Mouse (Mus musculus): Measurements from ENCODE around the gene Stat5b. TPM values are rescaled to one million over a fixed set of nuclear protein-coding genes. Genes with fewer than 3 reads are reported as not detected.

Stat5b gene
- total RNA-seq, 1 experiment from 2014 or later, result 123 TPM

- DNase-seq, result no peak
Observed at GRCm38 (mm10) chr11:100839523-100839922, 11.0 kb downstream of the Stat5b start.

- no peak for DNase-seq
Observed at GRCm38 (mm10) chr11:100838894-100839293, 11.6 kb downstream of the Stat5b start.

GRCm38 (mm10) chr11:100836923-100837702, 13.4 kb downstream of the Stat5b start:
- DNase-seq, result no peak

GRCm38 (mm10) chr11:100833466-100833865, 17.1 kb downstream of the Stat5b start:
- no peak for DNase-seq

GRCm38 (mm10) chr11:100831396-100831795, 19.1 kb downstream of the Stat5b start:
- DNase-seq, result no peak

GRCm38 (mm10) chr11:100829691-100830090, 20.8 kb downstream of the Stat5b start:
- no peak for DNase-seq

- no peak for DNase-seq
Observed at GRCm38 (mm10) chr11:100828676-100829151, 21.8 kb downstream of the Stat5b start.

- DNase-seq, result no peak
Observed at GRCm38 (mm10) chr11:100826161-100826866, 24.2 kb downstream of the Stat5b start.

GRCm38 (mm10) chr11:100825451-100825850, 25.1 kb downstream of the Stat5b start:
- no peak for DNase-seq

- no peak for DNase-seq
Observed at GRCm38 (mm10) chr11:100824496-100824895, 26.0 kb downstream of the Stat5b start.

- DNase-seq, result no peak
Observed at GRCm38 (mm10) chr11:100823543-100824313, 26.8 kb downstream of the Stat5b start.

GRCm38 (mm10) chr11:100822365-100822764, 28.2 kb downstream of the Stat5b start:
- DNase-seq, result no peak

GRCm38 (mm10) chr11:100821605-100822220, 28.8 kb downstream of the Stat5b start:
- no peak for DNase-seq

GRCm38 (mm10) chr11:100820047-100820446, 30.5 kb downstream of the Stat5b start:
- DNase-seq, result no peak

GRCm38 (mm10) chr11:100819626-100820025, 30.9 kb downstream of the Stat5b start:
- DNase-seq, result no peak

GRCm38 (mm10) chr11:100819048-100819447, 31.5 kb downstream of the Stat5b start:
- no peak for DNase-seq

- DNase-seq, result no peak
Observed at GRCm38 (mm10) chr11:100818359-100819012, 32.0 kb downstream of the Stat5b start.

- no peak for DNase-seq
Observed at GRCm38 (mm10) chr11:100817311-100817710, 33.2 kb downstream of the Stat5b start.

- DNase-seq, result no peak
Observed at GRCm38 (mm10) chr11:100816801-100817200, 33.7 kb downstream of the Stat5b start.

GRCm38 (mm10) chr11:100816342-100816741, 34.2 kb downstream of the Stat5b start:
- no peak for DNase-seq

- DNase-seq, result peak; percentile 60
Observed at GRCm38 (mm10) chr11:100814498-100814897, 36.0 kb downstream of the Stat5b start.

- DNase-seq, result no peak
Observed at GRCm38 (mm10) chr11:100811132-100811531, 39.4 kb downstream of the Stat5b start.

Measured in adrenal gland, postnatal 25 days (tissue).